Mouse (Mus musculus) embryonic fibroblast, embryonic 13.5 days (primary cell): ENCODE results near the gene Nr3c2.

Source experiments
- CTCF ChIP-seq: IDR thresholded peaks from 2 replicates; pipeline ENCODE4 v1.5.1; 2011; ENCODE audit warnings: mild to moderate bottlenecking, control low read depth, low read length, moderate library complexity, borderline replicate concordance; ENCODE audit not compliant: insufficient read depth
- POLR2A ChIP-seq: IDR thresholded peaks from 2 replicates; pipeline ENCODE4 v1.6.1; 2011; ENCODE audit warnings: low read depth, mild to moderate bottlenecking, control low read depth, low read length, moderate library complexity

DNA sequence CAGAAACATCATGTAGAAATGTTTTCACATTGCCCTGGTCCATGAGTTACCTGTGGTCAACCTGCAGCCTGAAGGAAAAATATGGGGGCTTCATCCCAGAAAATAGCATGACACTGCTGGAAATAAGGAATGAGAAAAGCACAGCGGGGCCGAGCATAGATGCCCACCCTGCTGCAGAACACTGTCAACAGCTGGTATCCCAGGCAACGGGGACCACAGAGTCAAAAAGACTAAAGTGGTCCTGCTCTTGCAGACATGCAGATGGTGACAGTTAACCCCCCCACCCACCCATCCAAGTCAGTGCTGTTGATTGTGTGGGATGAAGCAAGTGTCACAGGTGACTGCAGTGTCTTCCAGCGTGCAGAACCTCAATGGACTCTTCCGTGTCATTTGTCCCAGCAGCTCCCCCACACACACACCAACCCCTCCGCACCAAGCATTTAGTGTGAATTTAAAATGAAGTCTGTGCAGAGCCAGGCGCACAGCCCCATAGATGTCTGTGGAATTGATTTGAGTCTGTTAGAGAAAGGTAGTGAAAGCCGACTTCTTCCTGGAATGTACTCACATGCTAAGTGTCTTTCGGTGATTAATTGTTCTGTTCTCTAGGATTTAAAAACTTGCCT is 287.8 kb downstream of the Nr3c2 start:
- no peak for TF ChIP-seq CTCF
- TF ChIP-seq POLR2A, result no peak
